Mouse (Mus musculus) CH12.LX (cell line): ENCODE data around the gene Odf3l2. TPM values are rescaled to one million over a fixed set of nuclear protein-coding genes. Genes with fewer than 3 reads are reported as not detected.

Experiments
- DNase-seq: peaks from one replicate; pipeline ENCODE4 v3.0.0-alpha.2; 2013; ENCODE audit errors: extremely low read depth
- H3K27ac ChIP-seq: 2 replicates; pipeline ENCODE4 v1.5.1; 2012; ENCODE audit warnings: low read depth, mild to moderate bottlenecking, control low read depth, moderate library complexity; ENCODE audit not compliant: insufficient read depth
- H3K27me3 ChIP-seq: replicated peaks from 2 replicates; pipeline ENCODE3; 2012; ENCODE audit warnings: inconsistent platforms
- H3K36me3 ChIP-seq, 2 experiments: replicated peaks in 1 of 2; 2 replicates each; pipeline versions ENCODE3 to v1.6.1; 2012; ENCODE audit warnings: inconsistent platforms in 1 of 2, low read length in 1 of 2, mild to moderate bottlenecking in 1 of 2, mixed read lengths in 1 of 2, moderate library complexity in 1 of 2; ENCODE audit not compliant: control insufficient read depth in 1 of 2, insufficient read depth in 1 of 2
- H3K4me1 ChIP-seq, 2 experiments: 2 replicates each; pipeline ENCODE4 v1.6.1; 2012; ENCODE audit warnings: inconsistent platforms in 1 of 2, moderate library complexity in 1 of 2; ENCODE audit not compliant: insufficient read depth in 2 of 2, control insufficient read depth in 1 of 2
- H3K4me2 ChIP-seq: 2 replicates; pipeline ENCODE4 v1.6.1; 2012; ENCODE audit warnings: low read depth, mild to moderate bottlenecking, control low read depth; ENCODE audit not compliant: poor library complexity, insufficient read depth, severe bottlenecking
- H3K4me3 ChIP-seq, 3 experiments: fragments of 150-350 bp in 1 of 3; sonication (generic) in 1 of 3; replicated peaks in 1 of 3; 2 replicates each; pipeline versions ENCODE3 to v1.5.1; 2011 to 2012; ENCODE audit warnings: low read depth in 2 of 3, low read length in 2 of 3, mild to moderate bottlenecking in 2 of 3, moderate library complexity in 2 of 3, control low read depth in 1 of 3, improper control_type of control experiment in 1 of 3, inconsistent platforms in 1 of 3, mixed read lengths in 1 of 3; ENCODE audit not compliant: poor library complexity in 1 of 3
- H3K79me2 ChIP-seq: replicated peaks from 2 replicates; pipeline ENCODE4 v1.6.1; 2012; ENCODE audit warnings: mild to moderate bottlenecking, moderate library complexity; ENCODE audit not compliant: control insufficient read depth, poor library complexity, insufficient read depth, severe bottlenecking; ENCODE audit errors: extremely low read depth
- H3K9ac ChIP-seq: 2 replicates; pipeline ENCODE4 v1.6.1; 2012; ENCODE audit warnings: low read depth, mild to moderate bottlenecking, control low read depth, moderate library complexity; ENCODE audit not compliant: insufficient read depth
- H3K9me3 ChIP-seq: replicated peaks from 2 replicates; pipeline ENCODE3; 2012; ENCODE audit warnings: low read length, inconsistent platforms, mixed read lengths
- BHLHE40 ChIP-seq: IDR thresholded peaks from 2 replicates; pipeline ENCODE4 v1.6.1; 2011; ENCODE audit warnings: mild to moderate bottlenecking, low read depth, low read length, improper control_type of control experiment
- CTCF ChIP-seq, 2 experiments: IDR thresholded peaks in 1 of 2; conservative IDR thresholded peaks in 1 of 2; 2 replicates each; pipeline ENCODE4 v1.5.1; 2011 to 2012; ENCODE audit warnings: low read depth in 2 of 2, low read length in 2 of 2, improper control_type of control experiment in 1 of 2, inconsistent platforms in 1 of 2, mild to moderate bottlenecking in 1 of 2, moderate library complexity in 1 of 2
- E2F4 ChIP-seq: IDR thresholded peaks from 2 replicates; pipeline ENCODE4 v1.6.1; 2011; ENCODE audit warnings: low read depth, low read length, improper control_type of control experiment; ENCODE audit not compliant: insufficient replicate concordance
- ELF1 ChIP-seq: IDR thresholded peaks from 2 replicates; pipeline ENCODE4 v1.6.1; 2014; ENCODE audit warnings: low read depth, mild to moderate bottlenecking, inconsistent platforms, low read length, improper control_type of control experiment
- ETS1 ChIP-seq: conservative IDR thresholded peaks from 2 replicates; pipeline ENCODE4 v1.6.1; 2012; ENCODE audit warnings: low read depth, mild to moderate bottlenecking, inconsistent platforms, low read length, improper control_type of control experiment, moderate library complexity
- HCFC1 ChIP-seq: IDR thresholded peaks from 2 replicates; pipeline ENCODE4 v1.6.1; 2012; ENCODE audit warnings: low read depth, mild to moderate bottlenecking, inconsistent platforms, low read length, improper control_type of control experiment
- KAT2A ChIP-seq: IDR thresholded peaks from 2 replicates; pipeline ENCODE4 v1.6.1; 2012; ENCODE audit warnings: low read length, improper control_type of control experiment, inconsistent platforms; ENCODE audit not compliant: insufficient replicate concordance
- MAZ ChIP-seq: IDR thresholded peaks from 2 replicates; pipeline ENCODE4 v1.6.1; 2012; ENCODE audit warnings: low read depth, mild to moderate bottlenecking, inconsistent platforms, low read length, improper control_type of control experiment, moderate library complexity
- MXI1 ChIP-seq: IDR thresholded peaks from 2 replicates; pipeline ENCODE4 v1.6.1; 2011; ENCODE audit warnings: mild to moderate bottlenecking, low read depth, low read length, improper control_type of control experiment
- MYC ChIP-seq: IDR thresholded peaks from 2 replicates; pipeline ENCODE4 v1.6.1; 2011; ENCODE audit warnings: low read depth, mild to moderate bottlenecking, improper control_type of control experiment, low read length
- NELFE ChIP-seq: IDR thresholded peaks from 2 replicates; pipeline ENCODE4 v1.6.1; 2011; ENCODE audit warnings: low read depth, low read length, improper control_type of control experiment
- PAX5 ChIP-seq: IDR thresholded peaks from 2 replicates; pipeline ENCODE4 v1.6.1; 2012; ENCODE audit warnings: low read length, inconsistent platforms, mixed read lengths
- POLR2AphosphoS2 ChIP-seq: IDR thresholded peaks from 2 replicates; pipeline ENCODE4 v1.6.1; 2011; ENCODE audit warnings: low read depth, low read length, improper control_type of control experiment
- RAD21 ChIP-seq: IDR thresholded peaks from 2 replicates; pipeline ENCODE4 v1.6.1; 2011; ENCODE audit warnings: low read depth, mild to moderate bottlenecking, low read length, improper control_type of control experiment, moderate library complexity
- RCOR1 ChIP-seq: conservative IDR thresholded peaks from 2 replicates; pipeline ENCODE4 v1.6.1; 2012; ENCODE audit warnings: low read depth, mild to moderate bottlenecking, inconsistent platforms, low read length, improper control_type of control experiment
- SMC3 ChIP-seq: IDR thresholded peaks from 2 replicates; pipeline ENCODE4 v1.6.1; 2011; ENCODE audit warnings: low read depth, low read length, improper control_type of control experiment
- UBTF ChIP-seq: IDR thresholded peaks from 2 replicates; pipeline ENCODE4 v1.6.1; 2012; ENCODE audit warnings: low read depth, mild to moderate bottlenecking, inconsistent platforms, low read length, improper control_type of control experiment, moderate library complexity
- USF1 ChIP-seq: IDR thresholded peaks from 2 replicates; pipeline ENCODE4 v1.6.1; 2014; ENCODE audit warnings: low read depth, mild to moderate bottlenecking, inconsistent platforms, low read length, improper control_type of control experiment
- USF2 ChIP-seq: conservative IDR thresholded peaks from 2 replicates; pipeline ENCODE4 v1.6.1; 2011; ENCODE audit warnings: low read depth, low read length, improper control_type of control experiment
- ZC3H11A ChIP-seq: IDR thresholded peaks from 2 replicates; pipeline ENCODE4 v1.6.1; 2012; ENCODE audit warnings: low read depth, mild to moderate bottlenecking, inconsistent platforms, low read length, improper control_type of control experiment
- ZKSCAN1 ChIP-seq: IDR thresholded peaks from 2 replicates; pipeline ENCODE4 v1.6.1; 2012; ENCODE audit warnings: low read depth, inconsistent platforms, low read length, improper control_type of control experiment, borderline replicate concordance
- ZMIZ1 ChIP-seq: IDR thresholded peaks from 2 replicates; pipeline ENCODE4 v1.6.1; 2012; ENCODE audit warnings: low read depth, mild to moderate bottlenecking, inconsistent platforms, low read length, improper control_type of control experiment
- ZNF384 ChIP-seq: IDR thresholded peaks from 2 replicates; pipeline ENCODE4 v1.6.1; 2012; ENCODE audit warnings: low read depth, low read length, improper control_type of control experiment, inconsistent platforms
- dilution Hi-C: fragments of 300-500 bp; cut with MboI; formaldehyde crosslinking; loops from 2 replicates; pipeline ENCODE4 v1.14.3; 2020; ENCODE audit warnings: low sequenced_read_pairs; ENCODE audit not compliant: extremely low pct_unique_long_range_greater_than_20kb, extremely low pct_ligation_motif_present
- in situ Hi-C: fragments of 300-500 bp; cut with MboI; formaldehyde crosslinking; loops from 3 replicates; pipeline ENCODE4 v1.14.3; 2019; ENCODE audit warnings: low sequenced_read_pairs, low pct_ligation_motif_present, low pct_unique_long_range_greater_than_20kb, mixed read lengths
- polyA plus RNA-seq: library from polyadenylated mRNA; unstranded; fragments of >175 nt; gene quantifications from 2 replicates; pipeline ENCODE4 v1.2.1, GENCODE M21; 2012; ENCODE audit warnings: low read depth; ENCODE audit not compliant: insufficient read length
- total RNA-seq, 2 experiments: library from RNA; depleted of rRNA; stranded (reverse); fragments of 300-350 nt in 1 of 2; fragments of >200 nt in 1 of 2; gene quantifications; 2 replicates each; pipeline ENCODE4 v1.2.3; 2012 to 2014

Odf3l2 gene
- total and polyA plus RNA-seq, 3 experiments = not detected

DNA sequence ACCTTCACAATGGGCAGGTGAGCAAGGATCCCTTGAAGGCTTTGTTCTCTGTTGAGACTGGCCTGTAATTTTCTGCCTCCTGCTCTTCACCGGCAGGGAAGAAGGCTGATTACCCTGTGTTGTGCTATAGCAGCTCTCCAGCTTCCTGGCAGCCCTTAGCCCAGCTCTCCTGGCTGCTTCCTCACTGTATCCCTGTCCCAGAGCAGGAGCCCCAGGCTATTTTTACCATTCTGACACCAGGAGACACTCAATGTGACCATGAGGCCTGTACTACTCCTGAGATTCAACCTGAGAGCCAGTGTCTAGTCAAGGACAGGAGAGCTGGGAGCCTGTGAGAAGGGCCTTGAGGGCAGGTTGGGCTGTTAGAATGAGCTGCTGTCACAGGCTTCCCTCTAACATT is 41.2 kb upstream of the Odf3l2 start:
- Histone ChIP-seq H3K27me3 (no peaks in the 10 kb centered on the region), H3K4me1 (peaks cover 15 to 32% of the 10 kb centered on the region in 2 experiments), H3K36me3 (peaks cover 47 to 64% of the 10 kb centered on the region in 2 experiments), H3K9ac (no peak overlapping the region), H3K9me3 (no peaks in the 10 kb centered on the region), H3K27ac (no peak overlapping the region), H3K4me3 (no peak overlapping the region), H3K79me2 (peaks cover 31% of the 10 kb centered on the region), H3K4me2 (no peak overlapping the region)
- dilution Hi-C loops = no loop called here
- TF ChIP-seq ZKSCAN1 (no peak), ELF1 (no peak), ETS1 (no peak), PAX5 (no peak), MXI1 (no peak), ZMIZ1 (no peak), USF1 (no peak), SMC3 (no peak), MYC (no peak), RAD21 (no peak), MAZ (no peak), NELFE (no peak), KAT2A (no peak)
- no peak for DNase-seq
- in situ Hi-C loops = no loop called here

DNA sequence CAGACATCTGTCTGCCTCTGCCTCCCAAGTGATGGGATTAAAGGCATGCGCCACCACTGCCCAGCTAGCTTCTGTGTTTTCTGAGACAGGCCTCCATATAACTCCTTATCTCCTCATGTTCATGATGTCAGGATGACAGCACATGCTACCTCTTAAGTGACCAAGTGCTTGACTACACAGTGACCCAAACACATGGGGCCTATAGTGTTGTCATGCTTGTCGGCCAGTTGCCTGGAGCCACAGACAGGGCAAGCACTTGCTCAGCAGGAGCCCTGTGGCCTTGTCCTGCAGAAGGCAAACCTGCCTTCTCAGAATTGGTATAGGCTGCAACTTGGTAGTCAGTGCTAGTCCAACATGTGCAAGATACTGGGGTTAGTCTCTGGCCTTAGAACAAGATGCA is 40.7 kb upstream of the Odf3l2 start:
- peaks cover 15 to 34% of the 10 kb centered on the region in 2 experiments for H3K4me1 ChIP-seq
- H3K4me2 ChIP-seq = no peak overlapping the region
- H3K27me3 ChIP-seq = no peaks in the 10 kb centered on the region
- H3K9ac ChIP-seq = no peak overlapping the region
- no peak for TF ChIP-seq RAD21
- no peak for TF ChIP-seq BHLHE40
- no peak for TF ChIP-seq ZC3H11A
- no peak for TF ChIP-seq UBTF
- no peak for TF ChIP-seq ZMIZ1
- no peak for TF ChIP-seq ZNF384
- TF ChIP-seq POLR2AphosphoS2 = no peak
- TF ChIP-seq RCOR1 = no peak
- TF ChIP-seq E2F4 = no peak
- TF ChIP-seq KAT2A = no peak
- TF ChIP-seq USF2 = no peak
- no peak for TF ChIP-seq CTCF (conservative IDR thresholded peaks at IDR 0.05 in 1 of 2, IDR thresholded peaks at IDR 0.05 in 1 of 2; ENCODE audit: low read depth in 2 of 2, low read length in 2 of 2)
- TF ChIP-seq PAX5 = no peak
- no peak for TF ChIP-seq MYC
- no peak for TF ChIP-seq NELFE
- no peak for TF ChIP-seq SMC3
- no peak for TF ChIP-seq ETS1
- no peak for TF ChIP-seq HCFC1
- no peak for DNase-seq
- peaks cover 47 to 64% of the 10 kb centered on the region in 2 experiments for H3K36me3 ChIP-seq
- in situ Hi-C loops (no loop called here), dilution Hi-C loops (no loop called here)
- no peaks in the 10 kb centered on the region for H3K9me3 ChIP-seq
- H3K27ac ChIP-seq = no peak overlapping the region
- H3K4me3 ChIP-seq = no peak overlapping the region
- peaks cover 31% of the 10 kb centered on the region for H3K79me2 ChIP-seq
